Mouse (Mus musculus) neural tube, embryonic 13.5 days (tissue): ENCODE results near the gene Scnm1. TPM values are rescaled to one million over a fixed set of nuclear protein-coding genes. Genes with fewer than 3 reads are reported as not detected.
A peak's percentile ranks its signal among the peaks of the same experiment; 100 is the strongest.
"Not testable (repeated sequence)": the region's sequence is repeated elsewhere in the genome, so short reads cannot be mapped to it uniquely, and the experiment has no call there.

ENCODE experiments used
- ATAC-seq: fragments of 200-750 bp; cut with Nextera tagmentation; 2 replicates; pipeline ENCODE4 v1.8.0; 2017; ENCODE audit warnings: low read depth, mild to moderate bottlenecking, moderate TSS enrichment, moderate library complexity
- H3K27ac ChIP-seq: fragments of 300-500 bp; sonication (generic); replicated peaks from 2 replicates; pipeline ENCODE4 v1.5.1; 2015; ENCODE audit warnings: moderate library complexity, mild to moderate bottlenecking, inconsistent platforms
- H3K27me3 ChIP-seq: fragments of 300-500 bp; sonication (generic); 2 replicates; pipeline ENCODE4 v1.6.1; 2015; ENCODE audit warnings: mild to moderate bottlenecking, inconsistent platforms
- H3K36me3 ChIP-seq: fragments of 300-500 bp; sonication (generic); 2 replicates; pipeline ENCODE4 v1.6.1; 2015; ENCODE audit warnings: mild to moderate bottlenecking, inconsistent platforms
- H3K4me1 ChIP-seq: fragments of 300-500 bp; sonication (generic); replicated peaks from 2 replicates; pipeline ENCODE4 v1.6.1; 2015; ENCODE audit warnings: inconsistent platforms
- H3K4me2 ChIP-seq: fragments of 300-500 bp; sonication (generic); 2 replicates; pipeline ENCODE4 v1.6.1; 2015; ENCODE audit warnings: inconsistent platforms, mild to moderate bottlenecking, moderate library complexity
- H3K4me3 ChIP-seq: fragments of 300-500 bp; sonication (generic); 2 replicates; pipeline ENCODE4 v1.5.1; 2015; ENCODE audit warnings: mild to moderate bottlenecking, inconsistent platforms
- H3K9ac ChIP-seq: fragments of 300-500 bp; sonication (generic); 2 replicates; pipeline ENCODE4 v1.6.1; 2015; ENCODE audit warnings: moderate library complexity, mild to moderate bottlenecking, inconsistent platforms
- H3K9me3 ChIP-seq: fragments of 300-500 bp; sonication (generic); 2 replicates; pipeline ENCODE4 v1.6.1; 2016; ENCODE audit warnings: inconsistent platforms
- WGBS: fragments of 180-500 bp; shearing (Covaris S2); methylation state at CpG from one replicate; pipeline ENCODE4 v1.1.7; 2015; 5-methylcytosine and 5-hydroxymethylcytosine counted together
- polyA plus RNA-seq: library from polyadenylated mRNA; unstranded; fragments of >200 nt; fragmentation: Nextera tagmentation; extraction: Ambion mirVana; gene quantifications from 2 replicates; pipeline ENCODE4 v1.2.1, GENCODE M21; 2015

Scnm1 gene
- polyA plus RNA-seq, 1 experiment from 2014 or later, result 98.2 TPM

DNA sequence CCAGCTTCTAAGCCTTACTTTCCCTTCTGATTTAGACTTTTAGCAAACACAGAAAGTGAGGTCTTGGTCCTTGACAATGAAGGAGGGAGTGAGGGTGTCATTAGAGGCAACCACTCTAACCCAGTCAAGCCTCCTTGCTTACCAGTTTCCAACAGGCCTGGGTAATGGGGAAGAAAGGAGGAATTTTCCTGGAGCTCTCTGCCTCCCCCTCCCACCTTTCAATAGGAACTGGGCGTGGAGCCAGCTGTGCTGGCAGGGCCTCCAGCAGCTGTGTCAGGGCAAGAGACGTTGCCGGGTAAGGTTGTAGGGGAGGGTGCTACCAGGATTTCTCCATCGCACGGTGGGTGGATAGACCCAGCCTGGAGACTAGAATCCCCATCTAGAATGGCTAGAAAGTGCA, 8.8 kb downstream of the Scnm1 start:
- ATAC-seq, result peak; percentile 36; the same call in 1 of the 2 replicates
- 20% methylated on average over 5 of the region's 5 CpGs for WGBS
- Histone ChIP-seq H3K27me3 (no peaks in the 10 kb centered on the region), H3K4me2 (no peak overlapping the region), H3K27ac (peak overlapping the region; percentile 54; the same call in 1 of the 2 replicates), H3K36me3 (peaks cover 48% of the 10 kb centered on the region), H3K4me3 (no peak overlapping the region), H3K9me3 (no peaks in the 10 kb centered on the region), H3K4me1 (peaks cover 27% of the 10 kb centered on the region), H3K9ac (0 out of 2 replicates have a peak overlapping the region, but pooled peaks have one; percentile 12)

DNA sequence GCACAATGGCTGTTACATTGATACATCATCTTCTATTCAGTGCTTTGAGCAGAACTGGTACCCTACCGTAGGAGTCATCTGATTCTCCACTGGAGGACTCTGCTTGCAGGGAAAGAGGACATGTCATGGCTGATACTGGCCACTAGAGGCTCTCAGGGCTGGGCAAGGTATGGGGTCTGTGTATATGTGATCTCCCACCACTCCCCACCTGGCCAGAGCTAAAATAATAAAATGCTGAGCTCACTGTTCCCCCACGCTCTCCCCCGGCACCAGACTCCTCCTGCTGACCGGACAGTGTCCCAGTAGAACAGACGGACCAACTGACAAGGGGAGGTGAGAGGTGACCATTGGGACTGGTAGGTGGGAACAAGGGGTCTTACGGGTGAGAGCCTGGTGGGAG, 9.6 kb downstream of the Scnm1 start, which contains the start of gene Tmod4:
TSS of gene Tmod4 (plus strand) at position 231 of the 400 bp plus-strand sequence.
- H3K27ac ChIP-seq, result peak within 1 kb of the TSS; percentile 54; the same call in 1 of the 2 replicates
- 65% methylated on average over 6 of the region's 6 CpGs for WGBS

DNA sequence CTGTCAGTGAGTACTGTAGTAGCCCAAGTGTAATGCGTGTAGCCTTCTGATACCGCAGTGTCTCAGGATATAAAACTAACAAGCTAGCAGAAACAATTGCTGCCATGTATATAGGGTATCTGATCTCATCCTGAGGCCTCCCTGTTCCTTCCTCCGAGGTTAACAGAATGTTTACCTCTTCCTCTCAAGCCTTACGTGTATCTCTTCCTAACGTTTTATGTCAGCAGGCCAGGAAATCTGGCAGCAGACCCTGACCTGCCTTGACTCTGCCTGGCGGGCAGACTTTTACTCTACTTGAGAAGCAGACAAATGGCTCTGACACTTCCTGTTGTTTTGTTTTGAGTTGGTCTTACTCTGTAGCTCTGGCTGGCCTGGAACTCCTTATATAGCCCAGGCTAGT, 12.2 kb downstream of the Scnm1 start:
- H3K9me3 ChIP-seq, result no peaks in the 10 kb centered on the region
- H3K4me2 ChIP-seq, result no peak overlapping the region
- H3K27me3 ChIP-seq, result no peaks in the 10 kb centered on the region
- H3K9ac ChIP-seq, result no peak overlapping the region
- peaks cover 67% of the 10 kb centered on the region for H3K36me3 ChIP-seq
- H3K4me3 ChIP-seq, result no peak overlapping the region
- ATAC-seq, result no peak
- WGBS, result 84% methylated on average over 6 of the region's 6 CpGs
- peak overlapping the region; percentile 56 for H3K27ac ChIP-seq
- peaks cover 16% of the 10 kb centered on the region for H3K4me1 ChIP-seq

More for the DNA sequence above, 9.6 kb downstream of the Scnm1 start, which contains the start of gene Tmod4:
- peaks cover 48% of the 10 kb centered on the region for H3K36me3 ChIP-seq
- ATAC-seq, result no peak
- no peaks in the 10 kb centered on the region for H3K27me3 ChIP-seq
- H3K4me1 ChIP-seq, result peaks cover 20% of the 10 kb centered on the region
- H3K4me3 ChIP-seq, result no peak within 1 kb of the TSS
- no peak within 1 kb of the TSS for H3K4me2 ChIP-seq
- no peaks in the 10 kb centered on the region for H3K9me3 ChIP-seq
- 0 out of 2 replicates have a peak within 1 kb of the TSS, but pooled peaks have one; percentile 12 for H3K9ac ChIP-seq

DNA sequence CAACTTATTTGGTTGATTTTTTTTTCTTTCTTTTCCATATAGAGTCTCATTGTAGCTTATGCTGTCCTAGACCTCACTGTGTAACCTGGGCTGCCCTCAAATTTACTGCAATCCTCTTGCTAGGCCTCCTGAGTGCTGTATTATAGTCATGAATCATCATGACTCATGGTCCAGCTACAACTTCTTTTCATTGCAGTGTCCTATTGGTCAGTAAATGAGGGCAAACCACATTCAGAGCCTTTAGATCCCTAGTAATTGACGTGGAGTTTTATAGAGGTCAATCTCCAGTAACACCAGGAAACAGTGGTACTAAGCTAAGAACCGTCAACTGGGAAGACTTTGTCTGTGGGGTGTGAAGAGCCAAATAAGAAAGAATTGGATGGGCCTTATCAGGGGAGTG, 16.1 kb downstream of the Scnm1 start:
- WGBS, result 58% methylated on average over 2 of the region's 2 CpGs
- Histone ChIP-seq H3K9ac (no peak overlapping the region), H3K4me2 (no peak overlapping the region), H3K36me3 (peaks cover 81% of the 10 kb centered on the region), H3K27ac (no peak overlapping the region), H3K4me3 (no peak overlapping the region), H3K9me3 (no peaks in the 10 kb centered on the region), H3K4me1 (peaks cover 9% of the 10 kb centered on the region), H3K27me3 (no peaks in the 10 kb centered on the region)
- ATAC-seq, result no peak

GRCm38 (mm10) chr3:95112760-95113159, 21.1 kb downstream of the Scnm1 start:
- Histone ChIP-seq H3K36me3 (peaks cover 31% of the 10 kb centered on the region), H3K9me3 (no peaks in the 10 kb centered on the region), H3K9ac (0 out of 2 replicates have a peak overlapping the region, but pooled peaks have one; percentile 13), H3K27me3 (no peaks in the 10 kb centered on the region), H3K4me1 (peaks cover 19% of the 10 kb centered on the region), H3K4me2 (peak overlapping the region; percentile 54), H3K4me3 (peak overlapping the region; percentile 81), H3K27ac (no peak overlapping the region)
- 84% methylated on average over 1 of the region's 1 CpGs for WGBS
- no peak for ATAC-seq

GRCm38 (mm10) chr3:95110911-95111726, 22.7 kb downstream of the Scnm1 start, which contains the start of gene Vps72:
Gene Vps72, plus strand, starts transcription at chr3:95111022.
- Histone ChIP-seq H3K9ac (peak within 1 kb of the TSS; percentile 90), H3K4me3 (peak within 1 kb of the TSS; percentile 81), H3K9me3 (no peaks in the 10 kb centered on the region), H3K4me1 (peaks cover 19% of the 10 kb centered on the region), H3K36me3 (peaks cover 17% of the 10 kb centered on the region), H3K27ac (peak within 1 kb of the TSS; percentile 98), H3K27me3 (no peaks in the 10 kb centered on the region), H3K4me2 (peak within 1 kb of the TSS; percentile 54)
- under 1% methylated on average over 54 of the region's 54 CpGs for WGBS
- ATAC-seq, result peak; percentile 57

DNA sequence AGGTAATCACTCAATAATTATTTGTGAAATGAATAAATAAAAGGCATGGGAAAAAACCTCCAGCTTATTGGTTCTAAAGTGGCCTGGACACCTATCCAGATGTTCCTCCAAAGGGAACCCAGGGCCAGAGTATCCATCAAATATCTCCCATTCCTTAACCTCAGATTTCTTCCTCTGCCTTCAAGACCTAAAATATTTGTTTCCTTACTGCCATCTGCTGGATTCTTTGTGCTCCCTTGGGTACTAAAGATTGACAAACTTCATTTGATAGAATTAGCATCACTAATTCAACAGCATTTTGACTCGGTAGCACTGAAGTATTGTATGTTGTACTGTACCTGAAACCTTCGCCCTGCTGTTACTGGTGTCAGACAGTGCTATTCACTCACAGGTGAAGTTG, 25.9 kb downstream of the Scnm1 start:
- WGBS, result 72% methylated on average over 2 of the region's 2 CpGs
- peaks cover 27% of the 10 kb centered on the region for H3K4me1 ChIP-seq
- ATAC-seq, result no peak
- 0 out of 2 replicates have a peak, but pooled peaks cover 4% of the 10 kb centered on the region for H3K36me3 ChIP-seq
- H3K9ac ChIP-seq, result no peak overlapping the region
- no peak overlapping the region for H3K4me3 ChIP-seq
- no peaks in the 10 kb centered on the region for H3K9me3 ChIP-seq
- no peaks in the 10 kb centered on the region for H3K27me3 ChIP-seq
- no peak overlapping the region for H3K4me2 ChIP-seq
- H3K27ac ChIP-seq, result no peak overlapping the region

- H3K36me3 ChIP-seq, ATAC-seq, H3K27me3 ChIP-seq, H3K9me3 ChIP-seq: not testable (repeated sequence)
- Histone ChIP-seq H3K4me2 (peak overlapping the region; percentile 68), H3K9ac (peak overlapping the region; percentile 88), H3K4me1 (peaks cover 21% of the 10 kb centered on the region), H3K27ac (peak overlapping the region; percentile 70; the same call in 1 of the 2 replicates), H3K4me3 (peak overlapping the region; percentile 82)
Measured at GRCm38 (mm10) chr3:95107308-95107707, 26.5 kb downstream of the Scnm1 start.

- ATAC-seq, result peak; percentile 92
- WGBS, result under 1% methylated on average over 51 of the region's 51 CpGs
- Histone ChIP-seq H3K4me1 (peaks cover 23% of the 10 kb centered on the region), H3K9ac (peak within 1 kb of the TSS; percentile 88), H3K4me3 (peak within 1 kb of the TSS; percentile 82), H3K36me3 (peaks cover 4% of the 10 kb centered on the region; the same call in 1 of the 2 replicates), H3K4me2 (peak within 1 kb of the TSS; percentile 84), H3K27ac (peak within 1 kb of the TSS; percentile 91), H3K9me3 (no peaks in the 10 kb centered on the region), H3K27me3 (no peaks in the 10 kb centered on the region)
Measured at GRCm38 (mm10) chr3:95106338-95107117, 27.3 kb downstream of the Scnm1 start, which contains the start of gene Pip5k1a. Gene Pip5k1a, minus strand, starts transcription at chr3:95106930.

- WGBS, result under 1% methylated on average over 16 of the region's 16 CpGs
- Histone ChIP-seq H3K36me3 (peaks cover 8% of the 10 kb centered on the region; the same call in 1 of the 2 replicates), H3K9me3 (no peaks in the 10 kb centered on the region), H3K4me3 (peak overlapping the region; percentile 82), H3K9ac (peak overlapping the region; percentile 88), H3K4me1 (peaks cover 31% of the 10 kb centered on the region), H3K27me3 (no peaks in the 10 kb centered on the region), H3K27ac (peak overlapping the region; percentile 91), H3K4me2 (peak overlapping the region; percentile 84)
- ATAC-seq, result no peak
Measured at GRCm38 (mm10) chr3:95105586-95106337, 28.0 kb downstream of the Scnm1 start.

- 82% methylated on average over 4 of the region's 4 CpGs for WGBS
- H3K4me3 ChIP-seq, result peak overlapping the region; percentile 82
- H3K4me1 ChIP-seq, result peaks cover 32% of the 10 kb centered on the region
- H3K9ac ChIP-seq, result peak overlapping the region; percentile 88
- H3K27me3 ChIP-seq, result no peaks in the 10 kb centered on the region
- no peak overlapping the region for H3K27ac ChIP-seq
- ATAC-seq, result no peak
- H3K4me2 ChIP-seq, result peak overlapping the region; percentile 84
- peaks cover 8% of the 10 kb centered on the region; the same call in 1 of the 2 replicates for H3K36me3 ChIP-seq
- H3K9me3 ChIP-seq, result no peaks in the 10 kb centered on the region
Measured at GRCm38 (mm10) chr3:95105121-95105520, 28.7 kb downstream of the Scnm1 start.
